Mouse (Mus musculus) v-Abl transformed pro-B cells (cell line): ENCODE measurements around the gene Slc6a16.

Experiments used
- in situ Hi-C, 2 experiments: fragments of 400-800 bp; cut with MboI; formaldehyde crosslinking; loops; one replicate each; pipeline ENCODE4 v1.15.1; 2025; ENCODE audit not compliant: unreplicated experiment in 2 of 2

The Slc6a16 gene

GRCm38 (mm10) chr7:45240633-45241388 is at the start of gene Slc6a16:
Gene Slc6a16, plus strand, starts transcription at chr7:45241085.
- in situ Hi-C loops, result no loop called here

DNA sequence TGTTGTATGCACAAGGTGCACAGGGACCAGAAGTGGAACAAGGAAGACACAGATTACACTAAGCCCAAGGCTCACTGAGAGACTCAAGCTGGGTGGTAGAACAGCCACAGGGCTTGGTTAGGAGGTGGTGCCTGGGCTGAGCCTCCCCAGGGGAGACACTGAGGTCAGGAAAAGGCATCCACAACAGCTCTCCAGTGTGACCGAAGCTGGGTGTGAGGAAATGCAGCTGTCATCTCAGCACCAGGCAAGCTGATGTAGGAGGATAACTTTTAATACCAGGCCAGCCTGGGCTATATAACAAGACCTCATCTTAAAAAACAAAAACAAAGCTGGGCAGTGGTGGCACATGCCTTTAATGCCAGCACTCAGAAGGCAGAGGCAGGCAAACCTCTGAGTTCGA is 49.7 kb upstream of the Slc6a16 start:
- in situ Hi-C loops, result no loop called here

DNA sequence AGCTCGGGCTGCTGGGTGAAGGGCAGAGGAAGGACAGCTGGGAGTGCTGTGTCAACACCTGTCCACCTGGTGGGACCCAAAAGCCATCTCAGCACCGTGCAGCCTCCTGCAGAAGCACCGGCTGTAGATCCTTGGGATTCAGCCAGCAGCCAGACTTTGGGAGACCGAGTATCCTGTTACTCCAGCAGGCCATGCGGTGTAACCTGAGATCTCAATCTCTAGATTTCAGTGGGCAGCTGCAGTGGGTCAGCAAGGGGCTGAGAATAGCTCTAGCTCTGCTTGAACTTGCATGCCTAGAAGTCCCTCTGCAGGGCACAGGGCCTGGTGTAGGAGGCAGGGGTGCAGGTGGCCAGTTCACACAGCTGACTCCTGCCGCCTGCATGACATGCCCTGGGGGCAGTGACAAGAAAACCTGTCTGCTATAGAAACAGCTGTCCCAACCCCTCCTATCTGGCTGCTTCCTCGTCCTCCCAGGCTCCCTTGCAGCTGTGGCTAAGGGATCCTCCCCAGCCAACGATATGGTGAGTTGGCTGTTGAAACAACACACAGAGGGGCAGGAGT is 49.0 kb upstream of the Slc6a16 start:
- in situ Hi-C loops, result no loop called here

DNA sequence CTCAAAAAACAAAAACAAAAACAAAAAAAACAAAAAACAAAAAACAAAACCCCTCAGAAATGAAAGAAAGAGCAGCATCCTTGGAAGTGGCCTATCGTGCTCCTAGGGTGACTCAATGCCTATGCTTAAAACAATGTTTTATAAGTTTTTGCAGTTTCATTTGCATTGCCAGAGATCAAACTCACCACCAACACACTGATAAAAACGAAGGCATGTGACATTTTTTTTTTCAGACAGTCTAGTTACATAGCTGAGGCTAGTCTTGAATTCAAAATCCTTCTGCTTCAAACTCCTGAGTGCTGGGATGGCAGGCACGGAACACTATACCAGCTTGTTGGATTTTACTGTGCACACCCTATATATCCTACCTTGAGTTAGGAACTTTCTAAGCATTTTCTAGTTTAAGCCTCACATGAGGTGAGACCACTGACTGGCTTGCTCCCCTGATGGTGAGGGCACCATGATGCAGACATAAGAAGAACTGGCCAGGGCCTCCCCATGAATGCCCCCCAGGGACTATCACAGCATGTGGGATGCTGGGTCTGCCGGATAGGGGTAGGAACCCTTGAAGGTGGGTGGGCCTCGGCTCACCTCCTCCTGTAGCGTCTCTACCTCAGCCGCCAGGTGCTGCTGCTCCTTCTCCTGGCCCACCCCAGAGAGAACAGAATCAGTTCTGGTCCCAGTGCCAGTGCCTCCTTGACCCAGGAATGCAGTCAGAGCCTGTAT is 48.1 kb upstream of the Slc6a16 start:
- in situ Hi-C loops, result no loop called here

DNA sequence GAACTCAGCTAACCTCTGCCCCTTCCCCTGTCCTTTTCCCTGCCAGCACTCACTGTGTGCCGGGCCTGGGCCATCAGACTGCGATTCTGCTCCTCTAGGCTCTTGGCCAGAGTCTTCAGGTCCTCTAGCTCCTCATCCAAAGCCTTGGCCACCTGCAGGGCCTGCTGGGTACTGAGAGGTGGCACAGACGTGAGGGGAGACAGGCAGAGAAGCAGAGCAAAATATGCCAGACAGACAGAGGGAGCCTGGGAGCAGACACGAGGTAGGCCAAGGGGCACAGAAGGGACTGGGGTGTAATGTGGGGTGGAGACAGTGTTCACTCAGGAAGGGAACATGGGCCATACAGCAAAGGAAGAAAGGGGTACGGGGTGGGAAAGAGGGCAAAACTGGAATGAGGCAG is 47.5 kb upstream of the Slc6a16 start:
- in situ Hi-C loops, result no loop called here

DNA sequence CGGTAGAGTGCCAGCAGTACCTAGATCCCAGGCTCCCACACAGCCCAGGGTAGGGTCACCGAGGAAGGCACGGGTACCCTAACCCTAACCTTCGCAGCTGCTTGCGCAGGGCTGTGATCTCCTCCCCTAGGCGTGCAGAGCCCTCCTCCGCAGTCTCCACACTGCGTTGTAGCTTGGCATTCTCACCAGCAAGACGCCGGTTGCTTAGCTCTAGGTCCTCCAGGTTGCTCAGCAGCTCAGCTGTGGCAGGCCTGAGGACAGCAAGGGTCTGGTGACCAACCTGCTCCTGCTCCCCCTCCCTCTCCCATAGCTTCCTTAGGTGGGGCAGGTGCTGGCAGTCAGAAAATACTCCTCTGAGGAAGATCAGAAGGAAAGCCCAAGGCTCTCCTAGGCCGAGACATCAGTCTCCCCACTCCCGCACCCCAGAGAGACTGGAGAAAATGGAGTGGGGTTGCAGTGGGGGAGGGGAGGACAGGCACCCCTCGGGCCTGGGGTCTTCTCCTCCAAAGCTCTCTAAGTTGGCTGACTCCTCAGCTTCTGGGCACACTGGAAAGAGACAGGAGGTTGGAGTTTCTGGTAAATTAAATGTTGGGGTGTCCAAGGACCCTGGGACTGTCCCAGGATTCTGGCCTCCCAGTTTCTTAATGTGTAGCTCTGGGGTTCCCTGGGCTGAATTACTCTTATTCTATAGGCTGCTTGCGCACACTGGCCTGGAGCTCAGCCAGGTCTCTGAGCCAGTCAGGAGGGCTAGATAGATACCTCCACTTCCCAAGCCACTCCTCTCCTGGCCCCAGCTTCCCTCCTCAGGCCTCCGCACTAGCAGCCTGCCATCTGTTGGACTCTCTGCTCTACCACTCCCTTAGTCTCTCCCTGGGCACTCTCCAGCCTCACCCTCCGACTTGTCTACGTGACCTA is 46.8 kb upstream of the Slc6a16 start:
- in situ Hi-C loops, result no loop called here

GRCm38 (mm10) chr7:45195341-45196175 is 45.3 kb upstream of the Slc6a16 start:
- in situ Hi-C loops, result loop anchor here in 1 of 2 experiments (5.0 kb wide), 1 partner anchor 38 kb away; no protein-coding TSS in a partner anchor

- in situ Hi-C loops, result loop anchor here in 1 of 2 experiments (5.0 kb wide), 1 partner anchor 39 kb away; no protein-coding TSS in a partner anchor
Measured at GRCm38 (mm10) chr7:45196176-45196535, 44.7 kb upstream of the Slc6a16 start.

DNA sequence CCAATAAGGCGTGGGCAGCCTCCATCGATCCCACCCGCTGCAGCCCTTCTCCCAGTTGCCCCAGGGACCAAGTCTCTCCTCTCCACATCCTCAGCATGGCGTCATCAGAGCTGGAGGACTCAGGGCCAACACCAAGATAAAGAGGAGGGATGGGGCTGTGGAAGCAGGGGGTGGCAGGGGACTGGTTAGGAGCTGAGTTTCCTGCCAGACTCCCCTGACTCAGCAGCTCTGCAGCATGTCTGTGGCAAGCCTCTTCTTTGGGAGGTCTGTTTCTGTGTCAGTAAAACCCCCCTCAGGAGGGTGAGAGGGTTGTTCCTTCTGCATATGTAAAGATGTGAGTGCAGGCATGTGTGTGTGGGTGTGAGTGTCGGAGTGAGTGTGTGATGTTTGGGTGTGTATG is 43.9 kb upstream of the Slc6a16 start:
- in situ Hi-C loops, result loop anchor here in 1 of 2 experiments (5.0 kb wide), 1 partner anchor 40 kb away; no protein-coding TSS in a partner anchor

DNA sequence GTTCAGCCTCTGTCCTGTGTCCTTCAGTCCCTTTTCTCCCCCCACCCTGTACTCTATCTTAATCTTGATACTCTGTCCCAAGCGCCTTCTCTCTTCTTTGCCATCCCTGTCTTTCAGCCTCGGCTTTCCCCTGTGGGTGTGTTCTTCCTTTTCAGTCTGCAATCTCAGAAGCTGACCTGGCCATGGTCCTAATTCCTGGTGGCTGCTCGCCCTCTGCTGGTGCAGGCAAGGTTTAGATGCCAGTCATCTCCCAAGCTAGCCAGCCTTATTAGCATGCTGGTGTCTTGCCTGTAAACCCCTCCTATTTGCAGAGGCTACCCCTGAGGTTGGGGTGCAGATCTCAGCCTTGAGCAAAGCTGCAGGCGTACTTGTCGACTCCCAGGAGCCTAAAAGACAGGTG is 42.5 kb upstream of the Slc6a16 start:
- in situ Hi-C loops, result loop anchor here in 1 of 2 experiments (5.0 kb wide), 1 partner anchor 41 kb away; no protein-coding TSS in a partner anchor

DNA sequence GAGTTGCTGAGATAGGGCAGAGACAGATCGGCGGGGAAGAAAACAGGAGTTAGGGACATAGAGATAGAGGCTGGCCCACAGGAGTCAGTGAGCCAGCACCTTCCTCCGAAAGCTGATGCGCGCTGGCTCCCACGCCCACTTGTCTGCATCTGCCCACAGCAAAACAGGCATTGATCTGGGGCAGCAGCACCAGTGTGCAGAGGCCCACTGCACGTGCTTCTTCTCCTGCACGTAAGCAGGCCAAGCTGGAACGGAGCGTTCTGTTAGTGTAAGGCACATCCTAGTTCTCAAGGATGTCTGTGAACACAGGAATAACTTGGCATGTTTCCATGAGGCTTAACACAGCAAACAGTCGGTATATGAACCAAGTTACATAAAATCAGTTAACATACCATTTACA is 41.9 kb upstream of the Slc6a16 start:
- in situ Hi-C loops, result loop anchor here in 1 of 2 experiments (5.0 kb wide), 1 partner anchor 42 kb away; no protein-coding TSS in a partner anchor

DNA sequence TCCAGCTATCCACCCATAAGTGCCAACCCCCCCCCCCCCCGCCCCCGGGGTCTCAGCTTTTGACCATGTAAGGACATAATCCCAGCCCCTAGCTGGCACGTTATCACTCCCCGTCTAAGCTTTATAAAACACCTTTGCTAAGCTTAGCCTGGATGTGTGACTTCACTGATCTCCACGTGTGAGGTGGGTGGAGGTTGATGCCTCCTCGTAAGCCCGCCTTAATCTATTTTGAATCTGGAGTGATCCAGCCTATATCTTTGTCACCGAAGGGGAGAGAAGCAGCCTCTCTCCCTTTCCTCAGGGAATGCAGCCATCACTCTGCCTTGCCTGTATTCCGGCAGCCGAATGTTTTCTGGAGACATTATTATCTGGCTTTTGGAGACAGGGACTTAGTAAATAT is 38.2 kb upstream of the Slc6a16 start:
- in situ Hi-C loops, result loop anchor here (5.0 kb wide), 3 partner anchors 35 to 120 kb away; partner anchors contain the start of gene Cd37 (in 1 of the 2)

GRCm38 (mm10) chr7:45204380-45205143 is 36.3 kb upstream of the Slc6a16 start, which contains the start of gene Ccdc155:
Gene Ccdc155, minus strand, starts transcription at chr7:45204892.
- in situ Hi-C loops, result loop anchor here (5.0 kb wide), 4 partner anchors 33 to 122 kb away; partner anchors contain the start of gene Cd37 (in 1 of the 2)

- in situ Hi-C loops, result loop anchor here in 1 of 2 experiments (5.0 kb wide), 1 partner anchor 94 kb away; no protein-coding TSS in a partner anchor
Measured at GRCm38 (mm10) chr7:45208260-45208659, 32.6 kb upstream of the Slc6a16 start.

DNA sequence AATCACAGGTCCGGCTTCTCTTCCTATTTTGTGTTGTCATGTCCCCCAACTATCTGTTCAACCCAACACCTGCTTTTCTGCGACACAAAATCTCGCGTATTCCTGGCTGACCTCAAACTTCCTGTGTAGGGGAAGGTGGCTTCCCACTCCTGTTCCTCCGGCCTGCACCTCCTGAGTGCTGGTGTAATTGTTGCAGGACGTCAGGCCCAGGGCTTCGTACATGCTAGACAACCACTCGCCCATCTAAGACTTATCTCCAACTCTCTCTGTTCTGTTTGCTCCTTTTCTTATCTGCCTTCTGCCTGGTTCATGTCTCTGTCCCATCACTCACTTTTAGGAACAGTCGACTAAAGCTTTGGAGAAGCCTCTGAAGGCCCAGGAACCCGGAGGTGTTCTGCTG is 29.8 kb upstream of the Slc6a16 start:
- in situ Hi-C loops, result no loop called here

DNA sequence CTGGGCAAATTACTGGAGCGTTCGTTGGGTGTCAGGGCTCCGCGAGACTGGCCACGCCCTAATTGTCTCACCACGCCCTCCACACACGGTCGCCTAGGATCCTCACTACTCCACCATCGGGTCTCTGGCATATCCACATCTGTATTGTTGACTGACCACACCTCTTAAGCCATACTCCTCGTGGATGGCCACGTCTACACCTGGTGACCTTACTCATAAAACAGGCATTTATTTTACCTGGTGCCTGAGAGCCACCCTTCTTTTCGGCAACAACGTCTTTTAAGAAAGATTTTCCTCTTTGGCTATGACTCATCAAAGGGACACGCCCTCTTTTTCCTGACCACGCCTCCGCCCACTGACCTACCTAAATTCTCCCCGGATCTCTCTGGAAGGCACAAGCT is 29.0 kb upstream of the Slc6a16 start, which contains the start of gene Dkkl1:
Gene Dkkl1 (minus strand): TSS at position 297 of the 401 bp plus-strand sequence.
- in situ Hi-C loops, result no loop called here

DNA sequence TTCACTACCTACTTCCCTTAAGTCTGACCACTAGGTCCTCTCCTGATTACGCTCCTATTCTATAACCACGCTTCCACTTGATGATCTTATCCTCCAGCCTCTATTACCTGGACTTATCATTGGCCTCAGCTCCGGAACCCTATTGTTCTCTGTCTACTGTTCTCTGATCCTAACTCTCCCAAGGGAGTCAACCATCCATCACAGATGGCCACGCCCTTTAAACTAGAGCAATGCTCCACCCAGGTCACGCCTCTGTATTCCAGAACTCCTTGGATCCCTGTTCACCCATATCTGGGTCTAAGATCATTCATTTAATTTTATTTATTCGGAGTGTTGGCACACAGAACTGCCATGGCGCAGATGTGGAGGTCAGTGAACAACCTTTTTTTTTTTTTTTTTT is 28.5 kb upstream of the Slc6a16 start:
- in situ Hi-C loops, result no loop called here

- in situ Hi-C loops, result no loop called here
Measured at GRCm38 (mm10) chr7:45213708-45214107, 27.2 kb upstream of the Slc6a16 start.
